Mouse (Mus musculus) G1E (cell line): ENCODE data around the gene Hoxb4. TPM values are rescaled to one million over a fixed set of nuclear protein-coding genes. Genes with fewer than 3 reads are reported as not detected.

Experiments used
- ATAC-seq: 2 replicates; pipeline ENCODE4 v1.8.0; 2016; ENCODE audit warnings: mild to moderate bottlenecking; ENCODE audit not compliant: insufficient number of reproducible peaks, poor library complexity, low FRiP score, severe bottlenecking; ENCODE audit errors: extremely low read depth
- DNase-seq: peaks from one replicate; pipeline ENCODE4 v3.0.0; 2012; ENCODE audit warnings: low spot score
- H3K27me3 ChIP-seq: 2 replicates; pipeline ENCODE4 v1.6.1; 2012; ENCODE audit warnings: mild to moderate bottlenecking, low read length, inconsistent platforms; ENCODE audit not compliant: insufficient read depth
- H3K36me3 ChIP-seq: replicated peaks from 2 replicates; pipeline ENCODE3; 2012; ENCODE audit warnings: mild to moderate bottlenecking, inconsistent platforms
- H3K4me1 ChIP-seq: 2 replicates; pipeline ENCODE4 v1.6.1; 2012; ENCODE audit warnings: low read depth, low read length, inconsistent platforms, mixed read lengths; ENCODE audit not compliant: insufficient read depth
- H3K4me3 ChIP-seq: 2 replicates; pipeline ENCODE4 v1.5.1; 2012; ENCODE audit warnings: low read depth, mild to moderate bottlenecking, inconsistent platforms, low read length, moderate library complexity, mixed read lengths
- H3K9me3 ChIP-seq: replicated peaks from 2 replicates; pipeline ENCODE4 v1.6.1; 2012; ENCODE audit warnings: inconsistent platforms
- CTCF ChIP-seq: IDR thresholded peaks from 2 replicates; pipeline ENCODE4 v1.5.1; 2012; ENCODE audit warnings: low read depth, low read length, inconsistent platforms, mixed read lengths
- GATA1 ChIP-seq: IDR thresholded peaks from 2 replicates; pipeline ENCODE4 v1.6.1; 2012; ENCODE audit warnings: borderline replicate concordance, low read length, inconsistent platforms, mixed read lengths
- GATA2 ChIP-seq: IDR thresholded peaks from 2 replicates; pipeline ENCODE4 v1.6.1; 2012; ENCODE audit warnings: low read depth, low read length, inconsistent platforms, borderline replicate concordance
- POLR2AphosphoS5 ChIP-seq: IDR thresholded peaks from 2 replicates; pipeline ENCODE4 v1.6.1; 2012; ENCODE audit warnings: low read depth, low read length, inconsistent platforms; ENCODE audit not compliant: insufficient replicate concordance
- TAL1 ChIP-seq: conservative IDR thresholded peaks from 2 replicates; pipeline ENCODE4 v1.6.1; 2012; ENCODE audit warnings: low read depth, low read length, inconsistent platforms, mixed read lengths
- polyA plus RNA-seq: library from polyadenylated mRNA; stranded (reverse); fragments of >175 nt; gene quantifications from 2 replicates; pipeline ENCODE4 v1.2.3, GENCODE M21; 2012
- total RNA-seq, 2 experiments: library from RNA; stranded (forward) in 1 of 2; stranded (reverse) in 1 of 2; fragments of 200-1000 nt in 1 of 2; fragments of >200 nt in 1 of 2; fragmentation: Nextera tagmentation in 1 of 2; gene quantifications; 2 replicates each; pipeline ENCODE4 v1.2.3; 2014 to 2017

Hoxb4 gene
- total and polyA plus RNA-seq, 3 experiments: 0.03 TPM; not detected in 2

- H3K9me3 ChIP-seq: no peaks in the 10 kb centered on the region
- H3K36me3 ChIP-seq: no peaks in the 10 kb centered on the region
- DNase-seq (no peak), ATAC-seq (no peak)
- no peaks in the 10 kb centered on the region for H3K4me1 ChIP-seq
- H3K4me3 ChIP-seq: no peak overlapping the region
- peaks cover 46% of the 10 kb centered on the region for H3K27me3 ChIP-seq
- TF ChIP-seq GATA1 (no peak), POLR2AphosphoS5 (no peak), CTCF (no peak), TAL1 (no peak), GATA2 (no peak)
Measured at GRCm38 (mm10) chr11:96346916-96347520, 29.0 kb downstream of the Hoxb4 start.

- no peaks in the 10 kb centered on the region for H3K9me3 ChIP-seq
- DNase-seq: no peak
- H3K4me1 ChIP-seq: no peaks in the 10 kb centered on the region
- no peaks in the 10 kb centered on the region for H3K36me3 ChIP-seq
- ATAC-seq: no peak
- H3K4me3 ChIP-seq: no peak overlapping the region
- no peak for TF ChIP-seq GATA2
- TF ChIP-seq CTCF: no peak
- no peak for TF ChIP-seq TAL1
- TF ChIP-seq GATA1: no peak
- TF ChIP-seq POLR2AphosphoS5: no peak
- peaks cover 51% of the 10 kb centered on the region for H3K27me3 ChIP-seq
Measured at GRCm38 (mm10) chr11:96347717-96348116, 29.6 kb downstream of the Hoxb4 start.

GRCm38 (mm10) chr11:96348141-96348928 is 30.3 kb downstream of the Hoxb4 start:
- no peaks in the 10 kb centered on the region for H3K36me3 ChIP-seq
- TF ChIP-seq POLR2AphosphoS5: no peak
- TF ChIP-seq GATA2: no peak
- TF ChIP-seq TAL1: no peak
- no peak for TF ChIP-seq GATA1
- TF ChIP-seq CTCF: no peak
- no peak for DNase-seq
- no peak for ATAC-seq
- no peaks in the 10 kb centered on the region for H3K9me3 ChIP-seq
- peaks cover 54% of the 10 kb centered on the region for H3K27me3 ChIP-seq
- H3K4me1 ChIP-seq: no peaks in the 10 kb centered on the region; the same call in 1 of the 2 replicates
- H3K4me3 ChIP-seq: no peak overlapping the region

GRCm38 (mm10) chr11:96348988-96349387 is 30.9 kb downstream of the Hoxb4 start:
- no peaks in the 10 kb centered on the region; the same call in 1 of the 2 replicates for H3K4me1 ChIP-seq
- no peak for DNase-seq
- H3K4me3 ChIP-seq: no peak overlapping the region
- no peaks in the 10 kb centered on the region for H3K9me3 ChIP-seq
- TF ChIP-seq GATA1 (no peak), GATA2 (no peak), CTCF (no peak), POLR2AphosphoS5 (no peak)
- H3K36me3 ChIP-seq: no peaks in the 10 kb centered on the region
- ATAC-seq: no peak
- H3K27me3 ChIP-seq: peaks cover 54% of the 10 kb centered on the region

- H3K4me3 ChIP-seq: no peak overlapping the region
- H3K4me1 ChIP-seq: no peaks in the 10 kb centered on the region; the same call in 1 of the 2 replicates
- DNase-seq (no peak), ATAC-seq (no peak)
- H3K36me3 ChIP-seq: no peaks in the 10 kb centered on the region
- TF ChIP-seq CTCF (no peak), POLR2AphosphoS5 (no peak), GATA1 (no peak), TAL1 (no peak), GATA2 (no peak)
- peaks cover 55% of the 10 kb centered on the region for H3K27me3 ChIP-seq
- H3K9me3 ChIP-seq: no peaks in the 10 kb centered on the region
Measured at GRCm38 (mm10) chr11:96349491-96350340, 31.6 kb downstream of the Hoxb4 start.

- DNase-seq: no peak
Measured at GRCm38 (mm10) chr11:96350341-96350624, 32.2 kb downstream of the Hoxb4 start, which contains the start of gene Hoxb2. Gene Hoxb2, plus strand, starts transcription at chr11:96350525.

More at GRCm38 (mm10) chr11:96350341-96350624, 32.2 kb downstream of the Hoxb4 start, which contains the start of gene Hoxb2:
- Histone ChIP-seq H3K4me1 (no peaks in the 10 kb centered on the region; the same call in 1 of the 2 replicates), H3K9me3 (no peaks in the 10 kb centered on the region), H3K4me3 (no peak within 1 kb of the TSS), H3K36me3 (no peaks in the 10 kb centered on the region), H3K27me3 (peaks cover 55% of the 10 kb centered on the region)
- TF ChIP-seq POLR2AphosphoS5 (no peak), TAL1 (no peak), CTCF (no peak), GATA2 (no peak)
- no peak for ATAC-seq
